ENCODE assay signal across 24 mouse cellular contexts in genomic region chr9:45401851-45402250, GRCm38 (mm10). TPM values are rescaled to one million over a fixed set of nuclear protein-coding genes. Genes with fewer than 3 reads are reported as not detected.
DNase-seq lines count a peak whose midpoint lies in the region; ATAC-seq and TF ChIP-seq lines count a peak whose summit lies in the region.
"Had no signal": no experiment of that assay in that cellular context is flagged by ENCODE, and none has a peak within 500 bp of the region (broad histone marks: within the 10 kb centered on the region; RNA-seq: fewer than 3 reads in every experiment).

No protein-coding gene starts in this region.

- TF ChIP-seq CTCF in lung, embryonic 14.5 days (IDR thresholded peaks at IDR 0.05; ENCODE audit: low read depth), result peak; percentile 6; the same call in 1 of the 2 replicates

- no peaks in the 10 kb centered on the region for H3K27me3 ChIP-seq in lung, embryonic 14.5 days (ENCODE audit: insufficient read depth, low read length)
- H3K27me3 ChIP-seq: embryonic facial prominence, embryonic 15.5 days had no signal

- H3K4me3 ChIP-seq in lung, embryonic 14.5 days (ENCODE audit: low read depth, low read length), result no peak overlapping the region
- H3K4me3 ChIP-seq: embryonic facial prominence, embryonic 15.5 days; erythroblast, embryonic 14.5 days; forebrain, embryonic 10.5 days; gastrocnemius, adult 2 months; heart, embryonic 10.5 days; hindbrain, embryonic 13.5 days had no signal

- no peaks in the 10 kb centered on the region for H3K9me3 ChIP-seq in lung, embryonic 14.5 days (ENCODE audit: low read depth, low read length)
- H3K9me3 ChIP-seq: embryonic facial prominence, embryonic 15.5 days; forebrain, embryonic 10.5 days; heart, embryonic 10.5 days; hindbrain, embryonic 13.5 days had no signal

- H3K9ac ChIP-seq in lung, embryonic 14.5 days, result no peak overlapping the region
- H3K9ac ChIP-seq: embryonic facial prominence, embryonic 15.5 days; hindbrain, embryonic 13.5 days had no signal

- H3K36me3 ChIP-seq in lung, embryonic 14.5 days (ENCODE audit: insufficient read depth), result no peaks in the 10 kb centered on the region
- H3K36me3 ChIP-seq: embryonic facial prominence, embryonic 15.5 days; forebrain, embryonic 10.5 days; heart, embryonic 10.5 days; hindbrain, embryonic 13.5 days had no signal

- no peak overlapping the region for H3K4me2 ChIP-seq in lung, embryonic 14.5 days
- H3K4me2 ChIP-seq: embryonic facial prominence, embryonic 15.5 days; hindbrain, embryonic 13.5 days had no signal

- ATAC-seq in lung, embryonic 14.5 days (ENCODE audit: insufficient read depth), result no peak
- ATAC-seq: forebrain, embryonic 14.5 days had no signal

- 50% methylated on average over 4 of the region's 4 CpGs for WGBS in lung, embryonic 14.5 days

- no peak overlapping the region for H3K27ac ChIP-seq in lung, embryonic 14.5 days (ENCODE audit: low read depth)
- H3K27ac ChIP-seq: embryonic facial prominence, embryonic 15.5 days; forebrain, embryonic 10.5 days; gastrocnemius, adult 2 months; heart, embryonic 10.5 days; hindbrain, embryonic 13.5 days had no signal

- DNase-seq in lung, embryonic 14.5 days, result no peak
- no peak for DNase-seq in lung, postnatal 14 days
- DNase-seq in kidney, adult 8-10 months, result peak; percentile 56 to 80
- DNase-seq in kidney, postnatal 10 days, result peak; percentile 60
- no peak for DNase-seq in gastrocnemius, postnatal 25 days
- no peak for DNase-seq in layer of hippocampus, postnatal 25 days (ENCODE audit: extremely low spot score in 1 of 2, low spot score in 1 of 2)
- no peak for DNase-seq in spleen, adult 18-20 months
- DNase-seq: adrenal gland, postnatal 10 days; cerebellum, adult 11 months; cerebellum, adult 8-10 months; cerebellum, postnatal 14 days; embryo, embryonic 11 days; gastrocnemius, adult 2 months; gastrocnemius, postnatal 36 days; heart, adult 18-20 months; heart, postnatal 10 days had no signal

- H3K4me1 ChIP-seq in lung, embryonic 14.5 days (ENCODE audit: insufficient read depth), result no peaks in the 10 kb centered on the region
- H3K4me1 ChIP-seq: heart, embryonic 10.5 days; hindbrain, embryonic 13.5 days had no signal

RNA-seq across cellular contexts. Expression of gene Fxyd2, which starts 2.4 kb away (rescaled TPM):
- polyA plus RNA-seq in lung, embryonic 14.5 days (2014; fragmentation: Nextera tagmentation; extraction: Ambion mirVana), result 1.2 and 1.5 TPM in 2 replicates
- 1 to 10 TPM; 1.4 to 2.0 TPM for total RNA-seq in gastrocnemius, postnatal 25 days (2021)
- 10 to 100 TPM in 1 of 2 experiments, 1 to 10 TPM in 1; 8.3 to 10.6 TPM for total RNA-seq in layer of hippocampus, postnatal 25 days (2021)
- total RNA-seq: hematopoietic stem cell, adult 5-6 weeks had no signal
- polyA plus RNA-seq: erythroblast, embryonic 14.5 days had no signal

RNA-seq across cellular contexts. Expression of gene Dscaml1, which starts 24.6 kb away (rescaled TPM):
- polyA plus RNA-seq in lung, embryonic 14.5 days (2014; fragmentation: Nextera tagmentation; extraction: Ambion mirVana), result 0.05 and 0.20 TPM in 2 replicates
- total RNA-seq in gastrocnemius, postnatal 25 days (2021), result not detected
- 10 to 100 TPM; 74.4 to 96.5 TPM for total RNA-seq in layer of hippocampus, postnatal 25 days (2021)
- total RNA-seq: common myeloid progenitor, adult 5-6 weeks; gastrocnemius, adult 2 months; gastrocnemius, postnatal 36 days; heart, postnatal 10 days; hematopoietic stem cell, adult 5-6 weeks had no signal
- polyA plus RNA-seq: erythroblast, embryonic 14.5 days had no signal

RNA-seq across cellular contexts. Expression of gene Fxyd6, which starts 31.9 kb away (rescaled TPM):
- polyA plus RNA-seq in lung, embryonic 14.5 days (2014; fragmentation: Nextera tagmentation; extraction: Ambion mirVana), result 35.6 and 38.1 TPM in 2 replicates
- total RNA-seq in gastrocnemius, postnatal 25 days (2021), result 10 to 100 TPM; 27.5 to 31.2 TPM
- 100 to 1,000 TPM in 1 of 2 experiments, 10 to 100 TPM in 1; 82.2 to 112 TPM for total RNA-seq in layer of hippocampus, postnatal 25 days (2021)
- total RNA-seq: common myeloid progenitor, adult 5-6 weeks; hematopoietic stem cell, adult 5-6 weeks had no signal
- polyA plus RNA-seq: erythroblast, embryonic 14.5 days had no signal

Comparison
In these comparisons a context has a peak if more than half of its experiments do, and no peak if none do; other contexts are left out.
1. DNase-seq: peak in kidney, adult 8-10 months (2 of 2) and kidney, postnatal 10 days (single experiment); none in lung, embryonic 14.5 days (single experiment), lung, postnatal 14 days (single experiment), gastrocnemius, postnatal 25 days (single experiment), layer of hippocampus, postnatal 25 days (0 of 2) and spleen, adult 18-20 months (0 of 2).
2. RNA of gene Dscaml1, which starts 24.6 kb away (total RNA-seq): 74.4 to 96.5 TPM in layer of hippocampus, postnatal 25 days; not detected in gastrocnemius, postnatal 25 days; every median in the first group is over 10 times any median in the second.